Mouse (Mus musculus) MEL (cell line): ENCODE results near the gene Tspan9. TPM values are rescaled to one million over a fixed set of nuclear protein-coding genes. Genes with fewer than 3 reads are reported as not detected.

Source experiments
- DNase-seq: peaks from one replicate; pipeline ENCODE4 v3.0.0; 2011; ENCODE audit warnings: low read depth, low spot score
- H3K27ac ChIP-seq: 2 replicates; pipeline ENCODE4 v1.5.1; 2012; ENCODE audit warnings: low read depth, mild to moderate bottlenecking, control low read depth, low read length, moderate library complexity; ENCODE audit not compliant: control insufficient read depth
- H3K27me3 ChIP-seq, 2 experiments: fragments of 150-350 bp in 1 of 2; sonication (generic) in 1 of 2; 2 replicates each; pipeline ENCODE4 v1.6.1; 2012; ENCODE audit warnings: low read length in 2 of 2, mild to moderate bottlenecking in 2 of 2, improper control_type of control experiment in 1 of 2, moderate library complexity in 1 of 2; ENCODE audit not compliant: insufficient read depth in 2 of 2, control insufficient read depth in 1 of 2
- H3K36me3 ChIP-seq, 2 experiments: 2 replicates each; pipeline ENCODE4 v1.6.1; 2012 to 2014; ENCODE audit warnings: low read length in 2 of 2, improper control_type of control experiment in 1 of 2, inconsistent platforms in 1 of 2, mild to moderate bottlenecking in 1 of 2; ENCODE audit not compliant: insufficient read depth in 2 of 2, control insufficient read depth in 1 of 2
- H3K4me1 ChIP-seq, 2 experiments: fragments of 150-350 bp in 1 of 2; sonication (generic) in 1 of 2; 2 replicates each; pipeline ENCODE4 v1.6.1; 2012; ENCODE audit warnings: low read length in 2 of 2, improper control_type of control experiment in 1 of 2, mild to moderate bottlenecking in 1 of 2; ENCODE audit not compliant: insufficient read depth in 2 of 2, control insufficient read depth in 1 of 2
- H3K4me3 ChIP-seq, 2 experiments: fragments of 150-350 bp in 1 of 2; sonication (generic) in 1 of 2; 2 replicates each; pipeline ENCODE4 v1.5.1; 2012; ENCODE audit warnings: low read depth in 2 of 2, low read length in 2 of 2, mild to moderate bottlenecking in 2 of 2, moderate library complexity in 2 of 2, control low read depth in 1 of 2, improper control_type of control experiment in 1 of 2; ENCODE audit not compliant: control insufficient read depth in 1 of 2, insufficient read depth in 1 of 2
- H3K79me2 ChIP-seq: 2 replicates; pipeline ENCODE4 v1.6.1; 2012; ENCODE audit warnings: mild to moderate bottlenecking, low read length, moderate library complexity; ENCODE audit not compliant: control insufficient read depth, poor library complexity, insufficient read depth
- H3K9ac ChIP-seq: 2 replicates; pipeline ENCODE4 v1.6.1; 2012; ENCODE audit warnings: low read depth, mild to moderate bottlenecking, control low read depth, low read length, moderate library complexity; ENCODE audit not compliant: control insufficient read depth, poor library complexity, severe bottlenecking
- H3K9me3 ChIP-seq: fragments of 150-350 bp; sonication (generic); replicated peaks from 2 replicates; pipeline ENCODE4 v1.6.1; 2012; ENCODE audit warnings: mild to moderate bottlenecking, low read length, improper control_type of control experiment, moderate library complexity; ENCODE audit not compliant: insufficient read depth
- BHLHE40 ChIP-seq: IDR thresholded peaks from 2 replicates; pipeline ENCODE4 v1.6.1; 2012; ENCODE audit warnings: low read depth, mild to moderate bottlenecking, inconsistent platforms, low read length, improper control_type of control experiment, borderline replicate concordance
- CHD1 ChIP-seq: IDR thresholded peaks from 2 replicates; pipeline ENCODE4 v1.6.1; 2012; ENCODE audit warnings: low read depth, mild to moderate bottlenecking, inconsistent platforms, low read length, improper control_type of control experiment
- CTCF ChIP-seq, 3 experiments: IDR thresholded peaks in 2 of 3; conservative IDR thresholded peaks in 1 of 3; 2 replicates each; pipeline ENCODE4 v1.5.1; 2011 to 2012; ENCODE audit warnings: low read length in 3 of 3, low read depth in 2 of 3, mild to moderate bottlenecking in 2 of 3, improper control_type of control experiment in 1 of 3, inconsistent platforms in 1 of 3, mixed read lengths in 1 of 3, moderate library complexity in 1 of 3; ENCODE audit not compliant: control insufficient read depth in 1 of 3, insufficient read depth in 1 of 3, poor library complexity in 1 of 3, severe bottlenecking in 1 of 3
- EP300 ChIP-seq, 2 experiments: IDR thresholded peaks; 2 replicates each; pipeline ENCODE4 v1.6.1; 2011; ENCODE audit warnings: improper control_type of control experiment in 2 of 2, low read length in 2 of 2, low read depth in 1 of 2, mild to moderate bottlenecking in 1 of 2
- HCFC1 ChIP-seq: IDR thresholded peaks from 2 replicates; pipeline ENCODE4 v1.6.1; 2012; ENCODE audit warnings: low read depth, mild to moderate bottlenecking, inconsistent platforms, low read length, improper control_type of control experiment, moderate library complexity
- JUND ChIP-seq: IDR thresholded peaks from 2 replicates; pipeline ENCODE4 v1.6.1; 2011; ENCODE audit warnings: low read depth, mild to moderate bottlenecking, improper control_type of control experiment, low read length
- MEF2A ChIP-seq: IDR thresholded peaks from 2 replicates; pipeline ENCODE4 v1.6.1; 2014; ENCODE audit warnings: low read depth, mild to moderate bottlenecking, inconsistent platforms, low read length, improper control_type of control experiment; ENCODE audit not compliant: poor library complexity, insufficient replicate concordance, severe bottlenecking; ENCODE audit errors: extremely low read depth
- MYB ChIP-seq: IDR thresholded peaks from 2 replicates; pipeline ENCODE4 v1.6.1; 2011; ENCODE audit warnings: mild to moderate bottlenecking, low read depth, low read length, improper control_type of control experiment
- MYC ChIP-seq: IDR thresholded peaks from 2 replicates; pipeline ENCODE4 v1.6.1; 2011; ENCODE audit warnings: low read depth, mild to moderate bottlenecking, low read length, improper control_type of control experiment, moderate library complexity
- POLR2A ChIP-seq, 2 experiments: IDR thresholded peaks; 2 replicates each; pipeline ENCODE4 v1.6.1; 2011 to 2012; ENCODE audit warnings: low read length in 2 of 2, mild to moderate bottlenecking in 2 of 2, control low read depth in 1 of 2, improper control_type of control experiment in 1 of 2, low read depth in 1 of 2, moderate library complexity in 1 of 2; ENCODE audit not compliant: control insufficient read depth in 1 of 2, insufficient read depth in 1 of 2, poor library complexity in 1 of 2
- POLR2AphosphoS2 ChIP-seq: IDR thresholded peaks from 2 replicates; pipeline ENCODE4 v1.6.1; 2011; ENCODE audit warnings: low read length, improper control_type of control experiment
- RAD21 ChIP-seq: IDR thresholded peaks from 2 replicates; pipeline ENCODE4 v1.6.1; 2011; ENCODE audit warnings: mild to moderate bottlenecking, low read depth, low read length, improper control_type of control experiment
- RCOR1 ChIP-seq: IDR thresholded peaks from 2 replicates; pipeline ENCODE4 v1.6.1; 2012; ENCODE audit warnings: low read depth, mild to moderate bottlenecking, inconsistent platforms, low read length, improper control_type of control experiment
- TAL1 ChIP-seq: IDR thresholded peaks from 2 replicates; pipeline ENCODE4 v1.6.1; 2012; ENCODE audit warnings: mild to moderate bottlenecking, inconsistent platforms, low read length, moderate library complexity, mixed read lengths
- ZMIZ1 ChIP-seq: IDR thresholded peaks from 2 replicates; pipeline ENCODE4 v1.6.1; 2012; ENCODE audit warnings: low read depth, mild to moderate bottlenecking, inconsistent platforms, low read length, improper control_type of control experiment, moderate library complexity
- ZNF384 ChIP-seq: IDR thresholded peaks from 2 replicates; pipeline ENCODE4 v1.6.1; 2012; ENCODE audit warnings: low read depth, mild to moderate bottlenecking, inconsistent platforms, low read length, improper control_type of control experiment
- polyA plus RNA-seq, 2 experiments: library from polyadenylated mRNA; stranded (reverse) in 1 of 2; unstranded in 1 of 2; fragments of >175 nt in 1 of 2; fragments of >200 nt in 1 of 2; gene quantifications; 2 replicates each; pipeline versions ENCODE4 v1.2.1 to v1.2.4; 2012; ENCODE audit warnings: low replicate concordance in 2 of 2, low read depth in 1 of 2; ENCODE audit not compliant: insufficient read length in 2 of 2, insufficient read depth in 1 of 2, missing spikeins in 1 of 2
- total RNA-seq: library from RNA; depleted of rRNA; stranded (reverse); fragments of 300-350 nt; gene quantifications from 2 replicates; pipeline ENCODE4 v1.2.3, GENCODE M21; 2012

Gene Tspan9
- total and polyA plus RNA-seq, 3 experiments: 0.08 to 3.4 TPM; not detected in 1

DNA sequence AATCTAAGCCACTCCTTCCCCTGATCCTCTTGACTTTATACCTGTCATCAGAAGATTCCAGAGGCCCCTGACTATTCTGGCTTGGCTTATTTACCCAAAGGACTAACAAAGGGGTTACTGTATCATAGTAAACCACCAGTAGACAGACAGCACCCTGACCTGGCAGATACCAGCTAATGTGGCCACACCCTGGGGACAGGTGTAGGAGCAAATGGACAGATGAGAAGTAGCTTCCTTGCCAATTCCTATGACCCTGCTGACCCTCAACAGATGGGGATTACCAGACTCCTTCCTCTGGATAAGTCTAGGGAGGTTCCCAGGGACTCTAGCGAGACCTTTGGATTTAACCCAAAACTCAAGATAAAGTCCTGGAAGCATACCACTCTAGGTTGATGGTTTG lies 183.2 kb downstream of the Tspan9 start:
- Histone ChIP-seq H3K36me3 (no peaks in the 10 kb centered on the region), H3K4me1 (no peaks in the 10 kb centered on the region)
- no peak for DNase-seq
- TF ChIP-seq HCFC1 (no peak), EP300 (IDR thresholded peaks at IDR 0.05; ENCODE audit: low read depth in 1 of 2, low read length in 2 of 2) (no peak), CHD1 (no peak), ZMIZ1 (no peak), RAD21 (no peak), POLR2A (IDR thresholded peaks at IDR 0.05; ENCODE audit: control insufficient read depth in 1 of 2, insufficient read depth in 1 of 2, low read depth in 1 of 2, low read length in 2 of 2, poor library complexity in 1 of 2) (no peak), POLR2AphosphoS2 (no peak)
- TF ChIP-seq, all 39 proteins: peak for 0
- H3K9me3 ChIP-seq: no peaks in the 10 kb centered on the region
- H3K4me3 ChIP-seq: no peak overlapping the region
- H3K27me3 ChIP-seq: no peaks in the 10 kb centered on the region
- H3K27ac ChIP-seq: no peak overlapping the region
- no peaks in the 10 kb centered on the region for H3K79me2 ChIP-seq
- no peak overlapping the region for H3K9ac ChIP-seq

- Histone ChIP-seq H3K27me3 (no peaks in the 10 kb centered on the region), H3K27ac (no peak overlapping the region), H3K4me1 (no peaks in the 10 kb centered on the region), H3K9ac (no peak overlapping the region), H3K4me3 (no peak overlapping the region), H3K9me3 (no peaks in the 10 kb centered on the region), H3K79me2 (no peaks in the 10 kb centered on the region), H3K36me3 (no peaks in the 10 kb centered on the region)
- DNase-seq: no peak
- no peak for TF ChIP-seq CHD1
- TF ChIP-seq BHLHE40: no peak
- TF ChIP-seq ZMIZ1: no peak
- TF ChIP-seq MYC: no peak
- no peak for TF ChIP-seq MEF2A
- TF ChIP-seq MYB: no peak
- no peak for TF ChIP-seq RCOR1
- TF ChIP-seq TAL1: no peak
- TF ChIP-seq EP300 (IDR thresholded peaks at IDR 0.05; ENCODE audit: low read depth in 1 of 2, low read length in 2 of 2): no peak
- no peak for TF ChIP-seq CTCF (IDR thresholded peaks at IDR 0.05 in 2 of 3, conservative IDR thresholded peaks at IDR 0.05 in 1 of 3; ENCODE audit: control insufficient read depth in 1 of 3, insufficient read depth in 1 of 3, low read depth in 2 of 3, low read length in 3 of 3, poor library complexity in 1 of 3, severe bottlenecking in 1 of 3)
Observed at GRCm38 (mm10) chr6:127956172-127956571, 187.2 kb downstream of the Tspan9 start.

DNA sequence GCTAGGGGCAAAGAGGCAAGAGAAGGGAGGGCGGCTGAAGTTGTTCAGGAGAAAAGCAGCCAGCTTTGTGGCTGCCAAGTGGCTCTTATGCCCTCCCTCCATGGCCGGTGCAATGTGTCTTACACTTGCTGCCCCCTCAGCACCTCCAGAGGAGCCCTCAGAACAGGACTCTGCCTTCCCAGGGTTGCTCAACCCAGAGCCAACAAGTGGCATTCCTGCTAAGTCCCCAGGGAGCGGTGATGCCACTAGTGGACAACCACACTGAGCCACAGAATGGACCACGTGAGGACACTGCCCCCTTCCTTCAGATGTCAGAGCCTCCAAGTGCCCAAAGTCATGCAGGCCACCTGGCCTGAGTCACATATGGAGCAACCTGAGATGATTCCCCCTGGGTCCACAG lies 190.3 kb downstream of the Tspan9 start:
- Histone ChIP-seq H3K79me2 (no peaks in the 10 kb centered on the region), H3K9ac (no peak overlapping the region), H3K36me3 (no peaks in the 10 kb centered on the region), H3K27me3 (no peaks in the 10 kb centered on the region), H3K9me3 (no peaks in the 10 kb centered on the region), H3K4me1 (no peaks in the 10 kb centered on the region), H3K4me3 (no peak overlapping the region), H3K27ac (no peak overlapping the region)
- no peak for DNase-seq
- TF ChIP-seq JUND (no peak), ZNF384 (no peak), MYB (no peak)
